Mouse (Mus musculus): ENCODE data around the gene Erbb4. TPM values are rescaled to one million over a fixed set of nuclear protein-coding genes. Genes with fewer than 3 reads are reported as not detected.

Erbb4 gene
- polyA plus RNA-seq, 1 experiment, result not detected

- no peak overlapping the region for H3K4me3 ChIP-seq (ENCODE audit: low read depth, low read length)
- peaks cover 24% of the 10 kb centered on the region for H3K27me3 ChIP-seq (ENCODE audit: control insufficient read depth, insufficient read depth, low read length)
- no peak overlapping the region for H3K27ac ChIP-seq (ENCODE audit: insufficient read depth, low read depth, low read length)
- no peak for TF ChIP-seq CTCF (IDR thresholded peaks at IDR 0.05; ENCODE audit: extremely low read depth, insufficient read length, insufficient replicate concordance, low read depth, low read length)
- no peak for TF ChIP-seq POLR2A (IDR thresholded peaks at IDR 0.05; ENCODE audit: low read depth, low read length)
- H3K4me1 ChIP-seq (ENCODE audit: control insufficient read depth, insufficient read depth, insufficient read length, low read length), result 0 out of 2 replicates have a peak, but pooled peaks cover 2% of the 10 kb centered on the region
- 77% methylated on average over 6 of the region's 6 CpGs for WGBS
- no peaks in the 10 kb centered on the region for H3K36me3 ChIP-seq (ENCODE audit: control insufficient read depth, insufficient read depth, low read length)
Observed at GRCm38 (mm10) chr1:69103211-69103706, 4.6 kb downstream of the Erbb4 start.

GRCm38 (mm10) chr1:69101670-69102069 is 6.2 kb downstream of the Erbb4 start:
- no peak for TF ChIP-seq CTCF (IDR thresholded peaks at IDR 0.05; ENCODE audit: extremely low read depth, insufficient read length, insufficient replicate concordance, low read depth, low read length)
- no peak for TF ChIP-seq POLR2A (IDR thresholded peaks at IDR 0.05; ENCODE audit: low read depth, low read length)
- no peak overlapping the region for H3K4me3 ChIP-seq (ENCODE audit: low read depth, low read length)
- H3K27me3 ChIP-seq (ENCODE audit: control insufficient read depth, insufficient read depth, low read length), result peaks cover 10% of the 10 kb centered on the region
- H3K27ac ChIP-seq (ENCODE audit: insufficient read depth, low read depth, low read length), result no peak overlapping the region
- 70% methylated on average over 2 of the region's 2 CpGs for WGBS
- no peaks in the 10 kb centered on the region for H3K4me1 ChIP-seq (ENCODE audit: control insufficient read depth, insufficient read depth, insufficient read length, low read length)
- H3K36me3 ChIP-seq (ENCODE audit: control insufficient read depth, insufficient read depth, low read length), result no peaks in the 10 kb centered on the region

- no peak overlapping the region for H3K4me3 ChIP-seq (ENCODE audit: low read depth, low read length)
- H3K36me3 ChIP-seq (ENCODE audit: control insufficient read depth, insufficient read depth, low read length), result no peaks in the 10 kb centered on the region
- 38% methylated on average over 3 of the region's 3 CpGs for WGBS
- TF ChIP-seq POLR2A (IDR thresholded peaks at IDR 0.05; ENCODE audit: low read depth, low read length) (no peak), CTCF (IDR thresholded peaks at IDR 0.05; ENCODE audit: extremely low read depth, insufficient read length, insufficient replicate concordance, low read depth, low read length) (no peak)
- no peaks in the 10 kb centered on the region for H3K4me1 ChIP-seq (ENCODE audit: control insufficient read depth, insufficient read depth, insufficient read length, low read length)
- no peak overlapping the region for H3K27ac ChIP-seq (ENCODE audit: insufficient read depth, low read depth, low read length)
- H3K27me3 ChIP-seq (ENCODE audit: control insufficient read depth, insufficient read depth, low read length), result no peaks in the 10 kb centered on the region
Observed at GRCm38 (mm10) chr1:69093052-69093451, 14.8 kb downstream of the Erbb4 start.

- TF ChIP-seq CTCF (IDR thresholded peaks at IDR 0.05; ENCODE audit: extremely low read depth, insufficient read length, insufficient replicate concordance, low read depth, low read length), result no peak
- TF ChIP-seq POLR2A (IDR thresholded peaks at IDR 0.05; ENCODE audit: low read depth, low read length), result no peak
Observed at GRCm38 (mm10) chr1:69089331-69089730, 18.5 kb downstream of the Erbb4 start.

GRCm38 (mm10) chr1:69085753-69086152 is 22.1 kb downstream of the Erbb4 start:
- Histone ChIP-seq H3K27ac (ENCODE audit: insufficient read depth, low read depth, low read length) (no peak overlapping the region), H3K4me3 (ENCODE audit: low read depth, low read length) (no peak overlapping the region), H3K27me3 (ENCODE audit: control insufficient read depth, insufficient read depth, low read length) (no peaks in the 10 kb centered on the region), H3K4me1 (ENCODE audit: control insufficient read depth, insufficient read depth, insufficient read length, low read length) (no peaks in the 10 kb centered on the region), H3K36me3 (ENCODE audit: control insufficient read depth, insufficient read depth, low read length) (no peaks in the 10 kb centered on the region)
- 63% methylated on average over 6 of the region's 6 CpGs for WGBS
- TF ChIP-seq CTCF (IDR thresholded peaks at IDR 0.05; ENCODE audit: extremely low read depth, insufficient read length, insufficient replicate concordance, low read depth, low read length) (no peak), POLR2A (IDR thresholded peaks at IDR 0.05; ENCODE audit: low read depth, low read length) (no peak)

More at GRCm38 (mm10) chr1:69089331-69089730, 18.5 kb downstream of the Erbb4 start:
- H3K4me3 ChIP-seq (ENCODE audit: low read depth, low read length), result no peak overlapping the region
- H3K36me3 ChIP-seq (ENCODE audit: control insufficient read depth, insufficient read depth, low read length), result no peaks in the 10 kb centered on the region
- no peak overlapping the region for H3K27ac ChIP-seq (ENCODE audit: insufficient read depth, low read depth, low read length)
- H3K27me3 ChIP-seq (ENCODE audit: control insufficient read depth, insufficient read depth, low read length), result no peaks in the 10 kb centered on the region
- H3K4me1 ChIP-seq (ENCODE audit: control insufficient read depth, insufficient read depth, insufficient read length, low read length), result no peaks in the 10 kb centered on the region
- WGBS, result 57% methylated on average over 1 of the region's 1 CpGs

GRCm38 (mm10) chr1:69048918-69049317 is 58.9 kb downstream of the Erbb4 start:
- Histone ChIP-seq H3K27me3 (ENCODE audit: control insufficient read depth, insufficient read depth, low read length) (no peaks in the 10 kb centered on the region), H3K4me3 (ENCODE audit: low read depth, low read length) (no peak overlapping the region), H3K4me1 (ENCODE audit: control insufficient read depth, insufficient read depth, insufficient read length, low read length) (no peaks in the 10 kb centered on the region), H3K36me3 (ENCODE audit: control insufficient read depth, insufficient read depth, low read length) (no peaks in the 10 kb centered on the region), H3K27ac (ENCODE audit: insufficient read depth, low read depth, low read length) (no peak overlapping the region)
- TF ChIP-seq POLR2A (IDR thresholded peaks at IDR 0.05; ENCODE audit: low read depth, low read length) (no peak), CTCF (IDR thresholded peaks at IDR 0.05; ENCODE audit: extremely low read depth, insufficient read length, insufficient replicate concordance, low read depth, low read length) (no peak)
- 86% methylated on average over 4 of the region's 4 CpGs for WGBS

- H3K4me1 ChIP-seq (ENCODE audit: control insufficient read depth, insufficient read depth, insufficient read length, low read length), result no peaks in the 10 kb centered on the region
- no peak for TF ChIP-seq CTCF (IDR thresholded peaks at IDR 0.05; ENCODE audit: extremely low read depth, insufficient read length, insufficient replicate concordance, low read depth, low read length)
- no peak for TF ChIP-seq POLR2A (IDR thresholded peaks at IDR 0.05; ENCODE audit: low read depth, low read length)
- H3K27ac ChIP-seq (ENCODE audit: insufficient read depth, low read depth, low read length), result no peak overlapping the region
- no peak overlapping the region for H3K4me3 ChIP-seq (ENCODE audit: low read depth, low read length)
- no peaks in the 10 kb centered on the region for H3K36me3 ChIP-seq (ENCODE audit: control insufficient read depth, insufficient read depth, low read length)
- H3K27me3 ChIP-seq (ENCODE audit: control insufficient read depth, insufficient read depth, low read length), result no peaks in the 10 kb centered on the region
- WGBS, result 83% methylated on average over 11 of the region's 11 CpGs
Observed at GRCm38 (mm10) chr1:69046228-69046978, 61.5 kb downstream of the Erbb4 start.

Data from small intestine, adult 2 months (tissue).